Mouse (Mus musculus) right cerebral cortex, postnatal 4 days (tissue): Measurements from ENCODE around the gene Bcar1.

Source experiments
- DNase-seq: peaks from one replicate; pipeline ENCODE4 v3.0.0-alpha.2; 2022

The Bcar1 gene

DNA sequence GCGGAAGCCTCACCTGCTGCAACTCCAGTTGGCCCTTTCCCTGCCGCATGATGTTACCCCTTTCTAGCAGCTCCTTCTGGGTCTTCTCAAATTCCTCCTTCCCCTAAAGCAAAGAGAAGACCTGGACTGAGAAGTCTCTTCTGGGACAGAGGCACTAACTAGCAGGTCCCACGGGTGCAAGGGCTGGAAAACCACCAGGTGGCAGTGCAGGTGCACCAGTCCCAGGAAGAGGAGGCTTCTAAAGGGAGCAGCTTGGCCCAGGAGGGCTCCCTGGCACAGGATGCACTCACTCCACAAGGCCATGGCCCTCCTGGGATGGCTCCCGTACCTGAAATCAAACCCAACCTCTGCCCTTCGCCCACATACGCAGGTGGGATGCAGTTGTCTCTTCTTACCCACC is 31.0 kb downstream of the Bcar1 start:
- DNase-seq = peak; percentile 72

DNA sequence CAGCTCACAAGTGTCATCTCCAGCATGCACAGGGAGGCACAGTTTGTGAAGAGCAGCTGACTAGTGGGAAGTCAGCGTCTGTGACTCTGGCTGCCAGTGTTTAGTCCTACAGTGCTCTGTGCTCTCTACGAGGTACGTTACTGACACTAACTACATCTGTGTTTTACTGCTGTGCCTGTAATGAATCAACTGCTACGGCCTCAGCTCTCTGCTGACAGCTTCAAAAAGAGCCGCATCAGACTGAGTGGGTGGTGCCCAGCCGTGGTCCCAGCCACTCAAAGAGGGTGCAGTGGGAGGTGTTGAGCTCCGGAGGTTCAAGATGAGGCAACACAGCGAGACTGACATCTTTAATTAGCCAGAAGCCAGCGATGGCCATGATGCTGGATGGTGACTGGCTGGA is 31.5 kb downstream of the Bcar1 start:
- DNase-seq = no peak

DNA sequence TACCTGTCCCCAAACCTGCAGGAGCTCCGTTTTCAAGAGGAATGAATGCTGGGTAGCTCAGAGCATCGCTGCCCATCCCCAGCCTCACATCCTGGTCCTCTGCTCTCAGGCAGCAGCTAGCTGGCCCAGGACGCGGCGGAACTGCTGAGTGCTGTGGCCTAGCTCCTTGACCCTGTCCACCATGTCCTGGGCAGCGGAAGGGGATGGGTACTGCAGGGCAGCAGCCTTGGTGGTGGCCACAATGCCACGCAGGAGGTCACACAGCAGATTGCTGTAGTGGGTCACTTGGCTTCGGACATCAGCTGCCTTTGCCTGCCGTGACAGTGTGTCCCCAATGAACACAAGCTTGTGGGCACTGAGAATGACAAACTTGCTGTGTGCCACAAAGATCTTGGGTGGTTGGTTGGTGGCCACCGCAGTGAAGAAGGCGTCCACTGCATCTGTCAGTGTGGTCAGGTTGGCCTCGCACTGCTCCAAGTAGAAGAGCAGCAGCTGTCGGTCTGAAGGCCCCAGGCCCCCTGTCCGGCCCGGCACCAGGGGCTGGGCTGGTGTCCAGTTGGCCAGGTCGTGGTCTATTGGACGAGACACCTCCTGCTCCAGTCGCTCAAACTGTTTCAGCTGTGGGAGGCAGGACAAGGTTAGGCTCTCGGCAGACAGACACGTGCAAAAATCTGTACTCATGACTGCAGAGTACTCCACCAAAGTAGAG is 32.7 kb downstream of the Bcar1 start:
- DNase-seq = no peak

DNA sequence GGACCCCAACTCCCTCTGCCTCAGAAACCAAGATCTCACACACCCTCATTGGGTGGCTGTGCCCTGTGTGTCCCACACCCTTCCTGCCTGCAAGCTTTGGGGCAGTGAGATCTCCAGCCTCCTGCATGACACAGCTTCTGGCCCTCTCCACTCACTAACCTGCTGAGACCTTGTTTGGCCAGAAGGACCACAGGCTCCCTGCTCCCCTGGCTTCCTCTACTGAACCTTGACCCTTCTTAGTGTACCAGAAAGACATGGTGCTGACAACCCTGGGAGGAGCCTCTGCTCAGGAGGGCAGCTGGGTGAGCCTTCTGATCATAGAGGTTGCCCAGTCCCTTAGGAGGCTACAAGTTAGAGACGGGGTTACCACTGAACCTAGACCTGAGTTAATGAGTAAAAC is 34.4 kb downstream of the Bcar1 start:
- DNase-seq = no peak

DNA sequence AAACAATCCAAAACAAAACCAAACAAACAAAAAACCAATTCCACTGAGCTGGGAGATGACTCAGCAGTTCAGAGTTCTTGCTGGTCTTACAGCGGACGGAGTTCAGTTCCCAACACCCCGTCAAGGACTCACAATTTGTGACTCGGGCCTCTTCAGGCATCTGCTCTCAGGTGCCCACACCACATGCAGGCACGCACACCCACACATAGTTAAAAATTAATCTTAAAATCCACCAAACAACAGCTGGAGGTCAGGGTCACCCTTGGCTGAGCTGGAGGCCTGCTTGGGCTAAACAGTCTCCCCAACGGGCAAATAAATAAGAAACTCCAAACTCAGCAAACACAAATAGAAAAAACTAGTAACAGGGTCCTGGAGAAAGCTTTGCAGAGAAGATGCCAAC is 35.3 kb downstream of the Bcar1 start:
- no peak for DNase-seq

DNA sequence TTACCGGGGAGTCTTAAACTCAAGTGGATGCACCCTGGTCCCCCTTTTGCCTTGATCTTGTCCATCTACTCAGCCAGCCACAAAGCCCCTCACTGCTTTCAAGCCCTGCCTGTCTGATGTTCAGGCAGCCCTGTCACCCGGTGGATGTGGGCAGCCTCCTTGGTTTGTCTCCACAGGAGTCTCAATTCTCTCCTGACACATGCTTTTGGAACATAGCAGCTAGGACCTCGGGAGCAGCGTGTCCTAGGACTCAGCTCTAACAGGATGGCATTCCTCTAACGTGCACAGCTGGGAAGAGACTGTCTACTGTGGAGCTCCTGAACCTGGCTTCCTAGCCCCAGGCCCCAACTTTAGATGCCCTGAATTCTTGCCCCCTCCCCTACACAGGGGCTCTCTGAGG is 37.9 kb downstream of the Bcar1 start:
- DNase-seq = no peak

DNA sequence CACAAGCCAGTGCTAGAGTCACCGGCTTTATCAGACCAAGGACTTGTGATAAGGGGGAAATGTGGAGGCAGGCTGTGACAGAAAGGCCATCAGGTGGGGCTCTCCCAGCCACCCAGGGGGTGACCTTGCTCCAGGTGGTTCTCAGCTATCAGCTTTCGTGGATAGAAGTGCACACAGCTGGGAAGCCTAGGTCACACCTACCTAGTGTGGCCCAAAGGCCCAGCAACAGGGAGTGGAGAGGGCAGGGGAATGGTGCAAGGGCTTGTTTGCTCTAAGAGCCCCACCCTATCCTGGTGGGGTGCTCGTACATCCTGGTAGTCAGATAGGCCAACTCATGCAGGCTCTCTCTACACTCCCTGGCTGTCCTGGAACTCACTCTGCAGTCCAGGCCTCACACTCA is 38.4 kb downstream of the Bcar1 start:
- DNase-seq = no peak

DNA sequence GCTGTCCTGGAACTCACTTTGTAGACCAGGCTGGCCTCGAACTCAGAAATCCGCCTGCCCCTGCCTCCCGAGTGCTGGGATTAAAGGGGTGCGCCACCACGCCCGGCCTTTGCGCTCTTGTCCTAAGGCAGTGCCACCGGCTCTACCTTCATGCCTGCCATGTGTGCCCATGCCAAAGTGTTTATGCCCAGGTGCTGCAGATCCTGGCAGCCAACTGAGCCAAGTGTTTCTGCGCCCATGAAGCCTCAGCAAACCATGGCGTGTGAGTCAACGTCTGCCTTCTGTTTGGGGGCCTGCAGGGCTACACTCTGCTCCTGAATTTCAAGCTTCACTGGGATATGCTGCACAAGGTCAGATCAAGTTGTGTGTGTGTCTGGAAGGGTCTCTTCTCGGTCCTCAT is 39.0 kb downstream of the Bcar1 start:
- no peak for DNase-seq

DNA sequence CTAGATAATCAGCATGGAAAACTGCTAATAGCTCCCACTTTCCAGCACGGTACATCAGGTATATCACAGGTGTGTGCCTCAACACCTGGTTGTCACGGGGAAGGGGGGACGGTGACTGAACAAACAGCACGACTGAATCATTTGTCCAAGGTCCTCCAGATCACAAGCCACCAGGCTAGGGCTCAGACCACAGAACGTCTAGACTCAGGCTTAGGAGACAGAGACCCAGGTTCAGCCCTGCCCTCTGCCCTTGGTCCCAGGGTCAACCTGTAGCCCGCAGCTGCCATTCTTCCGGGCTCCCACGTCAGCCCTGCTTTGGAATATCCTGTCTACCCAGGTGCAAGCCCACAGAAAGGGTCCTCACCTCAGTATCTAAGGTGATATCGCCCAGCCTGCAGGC is 42.2 kb downstream of the Bcar1 start:
- no peak for DNase-seq

DNA sequence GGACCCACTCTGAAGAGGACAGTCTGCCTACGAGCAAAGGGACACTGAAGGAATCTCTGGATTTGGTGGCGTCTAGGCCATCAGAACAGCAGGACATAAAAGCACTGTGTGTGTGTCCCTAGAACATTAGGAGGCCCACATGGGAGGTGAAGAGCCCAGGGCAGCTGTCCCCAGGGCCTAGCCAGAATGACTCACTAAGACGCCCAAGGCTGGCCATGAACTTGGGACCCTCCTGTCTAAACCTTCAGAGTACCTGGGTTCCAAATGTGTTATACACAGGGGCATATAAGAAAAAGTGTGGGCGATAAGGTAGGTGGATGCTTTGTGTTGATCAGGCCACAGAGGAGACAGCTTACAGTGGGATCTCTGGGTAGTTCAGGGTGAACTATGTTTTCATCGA is 42.9 kb downstream of the Bcar1 start:
- no peak for DNase-seq

DNA sequence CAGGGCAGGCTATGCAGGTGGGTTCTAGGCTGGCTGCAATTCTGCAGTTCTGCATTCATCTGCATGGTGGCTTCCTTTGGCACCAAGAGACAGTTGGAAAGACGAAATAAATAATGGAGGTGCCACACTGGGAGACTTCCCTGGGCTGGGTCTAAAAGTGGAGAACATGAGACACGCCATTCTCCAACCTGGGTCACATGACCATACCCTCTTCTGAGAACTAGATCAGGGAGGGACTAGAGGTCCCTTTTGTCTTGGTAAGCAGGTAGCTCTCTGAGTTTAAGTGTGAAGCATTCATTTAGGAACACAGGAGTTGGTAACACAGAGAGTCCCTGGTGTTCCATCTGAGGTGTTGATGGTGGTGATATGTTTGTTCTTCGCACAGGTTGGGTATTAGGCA is 43.4 kb downstream of the Bcar1 start:
- no peak for DNase-seq

DNA sequence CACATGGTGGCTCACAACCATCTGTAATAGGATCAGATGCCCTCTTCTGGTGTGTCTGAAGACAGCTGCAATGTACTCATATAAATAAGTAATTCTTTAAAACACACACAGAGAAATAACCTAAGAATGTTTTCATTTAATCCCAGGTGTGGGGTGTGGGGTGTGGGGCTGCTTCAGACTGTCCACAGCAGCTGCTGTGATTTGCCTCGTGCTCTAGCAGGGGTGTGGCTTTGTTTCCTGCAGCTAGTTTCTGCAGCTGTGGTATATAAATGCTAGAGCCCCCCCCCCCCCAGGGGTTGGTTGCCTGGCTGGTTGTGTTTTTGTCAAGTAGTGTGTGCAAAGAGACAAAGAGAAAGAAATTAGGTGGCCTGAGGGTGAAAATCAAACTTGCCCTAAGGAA is 44.6 kb downstream of the Bcar1 start:
- DNase-seq = no peak

DNA sequence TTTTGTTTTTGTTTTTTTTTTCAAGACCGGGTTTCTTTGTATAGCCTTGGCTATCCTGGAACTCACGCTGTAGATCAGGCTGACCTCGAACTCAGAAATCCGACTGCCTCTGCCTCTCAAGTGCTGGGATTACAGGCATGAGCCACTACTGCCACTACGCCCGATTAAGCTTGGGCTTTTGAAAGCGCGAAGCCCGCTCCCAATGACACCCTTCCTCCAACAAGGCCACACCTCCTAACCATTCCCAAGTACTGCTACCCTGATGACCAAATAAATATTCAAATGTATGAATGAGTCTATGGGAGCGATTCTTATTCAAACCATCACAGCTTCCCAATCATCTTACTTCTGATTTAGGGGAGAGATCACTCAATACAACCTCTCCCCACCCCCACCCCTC is 46.0 kb downstream of the Bcar1 start:
- DNase-seq = no peak

DNA sequence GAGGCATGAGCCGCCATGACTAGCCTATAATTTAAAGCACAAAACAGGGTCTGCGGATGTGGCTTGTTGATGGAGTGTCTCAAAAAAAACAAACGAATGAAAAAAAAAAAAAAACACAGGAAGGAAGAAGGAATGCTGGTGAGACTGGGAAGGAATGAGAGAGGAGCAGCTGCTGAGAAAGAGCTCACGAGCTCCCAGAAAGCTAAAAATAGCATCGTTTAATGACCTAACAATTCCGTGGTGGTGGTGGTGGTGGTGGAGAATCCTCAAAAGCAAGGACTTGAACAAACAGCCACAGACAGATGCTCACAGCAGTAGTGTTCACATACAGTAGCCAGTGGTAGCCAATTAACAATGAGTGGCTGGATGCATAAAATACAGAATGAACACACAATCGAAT is 48.2 kb downstream of the Bcar1 start:
- no peak for DNase-seq

DNA sequence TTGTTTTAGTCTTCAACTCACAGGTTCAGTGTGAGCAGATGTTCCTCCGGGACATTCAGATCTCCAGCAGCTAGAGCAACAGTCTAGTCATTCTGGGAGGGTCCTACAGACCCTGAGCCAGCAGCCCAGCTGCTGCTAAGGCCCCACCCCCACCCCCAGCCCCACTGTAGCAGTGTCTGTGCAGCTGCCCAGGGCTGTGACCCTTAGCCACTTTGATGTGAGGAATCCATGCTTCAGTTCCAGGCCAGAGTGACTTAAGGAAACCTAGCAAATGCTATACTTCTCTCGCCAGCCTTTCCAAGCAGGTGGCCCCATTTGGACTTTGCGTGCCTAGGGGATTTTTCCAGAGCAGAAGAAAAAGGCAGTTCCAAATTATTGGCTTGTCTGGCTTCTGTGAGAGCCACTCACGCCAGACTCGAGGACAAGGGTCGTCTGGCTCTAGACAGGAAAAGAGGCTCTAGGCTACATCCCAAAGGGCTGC is 50.3 kb downstream of the Bcar1 start:
- no peak for DNase-seq

DNA sequence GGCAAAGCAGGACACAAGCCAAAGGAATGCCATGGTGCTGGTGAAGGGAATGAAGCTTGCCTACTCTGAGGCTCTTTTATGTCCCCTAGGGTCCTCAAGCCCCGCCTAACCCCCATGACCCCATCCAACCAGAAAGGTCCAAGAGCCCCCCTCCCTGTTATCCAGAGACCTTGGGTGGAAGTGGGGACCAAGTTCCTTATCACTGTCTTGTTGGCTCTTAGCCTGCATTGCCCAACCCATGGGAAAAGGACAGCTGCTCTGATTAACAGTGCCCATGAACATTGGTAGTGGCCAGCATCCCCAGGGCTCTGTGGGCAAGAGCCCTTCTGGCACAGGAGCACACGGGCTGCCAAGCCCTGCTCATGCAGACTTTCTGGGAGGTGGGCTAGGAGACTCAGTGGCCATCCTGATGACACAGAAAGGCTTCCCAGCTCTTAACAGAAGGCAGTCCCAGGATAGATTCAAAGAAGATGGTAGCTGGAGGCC is 52.6 kb downstream of the Bcar1 start, which contains the start of gene Ctrb1:
Gene Ctrb1, minus strand, starts transcription at position 51 of the 486 bp plus-strand sequence.
- DNase-seq = no peak

DNA sequence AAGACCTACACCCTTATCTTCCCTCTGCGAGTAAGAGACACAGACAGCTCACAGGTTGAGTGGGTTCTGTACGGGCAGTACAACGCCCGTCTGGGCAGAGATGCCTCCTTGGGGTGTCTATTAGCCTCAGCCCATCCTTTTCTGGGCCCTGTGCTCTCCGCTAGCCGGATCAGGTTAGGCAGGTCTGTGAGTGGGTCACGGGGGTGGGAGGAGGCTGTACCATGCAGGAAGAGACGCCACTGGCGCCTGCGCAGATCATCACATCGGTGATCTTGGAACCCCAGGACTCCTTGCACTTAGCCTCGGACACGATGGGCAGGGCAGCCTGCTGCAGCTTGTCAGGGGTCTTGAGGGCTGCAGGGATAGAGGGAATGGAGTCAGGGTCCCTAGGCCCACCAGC is 56.7 kb downstream of the Bcar1 start:
- no peak for DNase-seq

DNA sequence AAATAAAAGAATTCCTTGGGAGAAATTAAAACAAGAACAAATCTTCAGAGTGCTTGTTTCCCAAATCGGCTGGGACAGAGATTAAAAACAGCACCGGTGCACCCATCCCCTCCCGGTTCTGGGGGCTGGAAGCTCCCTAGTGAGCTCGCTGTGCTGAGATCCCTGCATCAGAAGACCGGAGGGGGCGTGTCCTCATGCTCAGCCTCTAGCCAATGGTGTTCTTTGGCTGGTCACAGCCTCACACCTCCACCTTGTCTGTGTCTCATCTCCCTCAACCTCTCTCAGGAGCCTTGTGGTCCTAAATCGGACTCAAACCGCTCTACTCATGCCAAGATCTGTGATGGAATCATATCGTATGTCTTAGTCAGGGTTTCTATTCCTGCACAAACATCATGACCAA is 61.1 kb downstream of the Bcar1 start:
- DNase-seq = no peak

DNA sequence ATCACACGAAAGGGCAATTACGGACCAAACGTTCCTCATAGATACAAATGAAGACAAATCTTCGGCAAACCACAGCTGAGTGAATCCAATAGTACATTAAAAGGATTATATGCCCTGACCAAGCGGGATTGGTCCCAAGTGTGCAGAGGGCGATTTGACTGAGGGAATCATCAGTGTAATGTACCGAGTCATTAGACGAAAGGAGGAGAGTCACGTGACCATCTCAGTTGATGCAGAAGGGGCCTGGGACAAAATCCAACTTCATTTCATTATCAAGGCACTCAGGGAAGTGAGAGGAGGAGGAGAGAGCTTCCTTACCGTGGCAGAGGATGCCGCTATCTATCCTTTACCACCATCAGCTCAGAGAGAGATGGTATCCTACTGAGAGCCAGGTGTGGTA is 62.5 kb downstream of the Bcar1 start:
- DNase-seq = no peak

DNA sequence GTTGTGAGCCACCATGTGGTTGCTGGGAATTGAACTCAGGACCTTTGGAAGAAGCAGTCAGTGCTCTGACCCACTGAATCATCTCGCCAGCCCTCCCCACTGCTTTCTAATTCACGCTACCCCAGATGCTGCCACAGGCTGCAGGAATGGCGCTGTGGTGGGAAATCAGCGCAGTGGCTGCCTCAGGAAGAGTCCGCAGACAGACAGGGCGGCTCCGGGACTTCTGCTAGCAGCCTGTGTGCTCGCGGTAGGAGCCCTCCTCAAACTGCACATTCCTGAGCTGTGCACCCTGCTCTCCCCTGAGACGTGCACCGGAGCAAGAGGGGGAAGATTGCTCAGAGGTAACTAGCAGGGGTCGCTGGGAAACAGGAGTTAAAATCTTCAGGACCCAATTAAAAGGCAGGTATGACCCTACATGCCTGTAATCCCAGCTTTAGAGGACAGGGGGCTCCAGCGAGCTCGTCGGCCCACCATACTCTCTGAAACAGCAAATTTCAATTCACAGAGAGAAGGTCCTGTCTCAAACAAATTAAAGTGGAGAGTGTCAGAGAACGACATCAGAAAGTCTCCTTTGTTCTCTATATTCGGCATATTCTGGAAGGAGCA is 63.1 kb downstream of the Bcar1 start:
- no peak for DNase-seq

DNA sequence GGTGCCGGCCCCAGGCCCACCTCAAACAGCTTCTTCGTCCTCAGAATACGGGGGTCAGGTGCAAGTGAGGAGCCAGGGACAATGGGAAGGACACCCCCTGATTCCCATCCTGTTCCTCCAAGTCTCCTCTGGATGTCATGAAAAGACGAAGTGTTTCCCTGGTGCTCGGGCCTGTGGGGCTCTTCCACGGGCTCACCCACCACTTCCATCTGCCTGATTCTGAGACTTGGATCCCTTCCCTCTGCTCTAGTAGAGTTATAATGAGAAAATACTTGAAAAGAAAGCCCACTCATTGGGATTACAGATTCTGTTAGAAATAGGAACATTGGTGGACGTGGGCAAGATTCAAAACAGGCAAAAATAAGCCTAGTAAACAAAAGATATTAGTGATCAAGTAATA is 64.8 kb downstream of the Bcar1 start:
- no peak for DNase-seq

DNA sequence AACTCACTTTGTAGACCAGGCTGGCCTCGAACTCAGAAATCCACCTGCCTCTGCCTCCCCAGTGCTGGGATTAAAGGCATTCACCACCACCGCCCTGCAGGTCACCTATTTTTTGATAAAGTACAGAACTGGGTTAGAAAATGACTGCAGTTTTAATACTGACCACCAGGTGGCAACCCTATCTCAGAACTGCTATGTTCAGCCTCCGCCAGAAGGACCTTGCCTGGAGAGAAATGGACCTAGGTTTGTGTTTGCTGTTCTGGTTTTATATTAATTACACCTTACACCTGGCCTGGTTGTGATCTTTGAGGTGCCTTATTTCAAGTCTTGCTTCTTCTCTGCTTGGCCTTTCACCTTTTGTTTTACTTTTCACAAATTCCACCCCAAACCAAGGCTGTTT is 65.5 kb downstream of the Bcar1 start:
- DNase-seq = peak; percentile 49

DNA sequence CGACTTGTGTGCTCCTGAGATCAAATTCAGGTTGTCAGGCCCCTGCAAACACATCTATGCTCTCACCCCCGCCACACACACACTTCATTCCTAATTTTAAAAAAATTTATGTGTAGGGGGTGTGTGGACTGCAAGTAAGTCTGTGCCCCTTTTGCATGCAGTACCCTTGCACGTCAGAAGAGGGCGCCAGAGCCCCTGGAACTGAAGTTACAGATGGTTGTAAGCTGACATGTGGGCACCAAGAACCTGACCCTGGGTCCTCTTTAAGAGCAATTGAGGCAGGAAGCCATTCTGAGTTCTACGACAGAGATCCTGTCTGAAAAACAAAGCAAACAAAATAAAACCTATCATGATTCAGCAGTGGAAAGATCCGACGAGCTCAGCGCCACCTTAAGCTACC is 67.4 kb downstream of the Bcar1 start:
- DNase-seq = peak; percentile 14

DNA sequence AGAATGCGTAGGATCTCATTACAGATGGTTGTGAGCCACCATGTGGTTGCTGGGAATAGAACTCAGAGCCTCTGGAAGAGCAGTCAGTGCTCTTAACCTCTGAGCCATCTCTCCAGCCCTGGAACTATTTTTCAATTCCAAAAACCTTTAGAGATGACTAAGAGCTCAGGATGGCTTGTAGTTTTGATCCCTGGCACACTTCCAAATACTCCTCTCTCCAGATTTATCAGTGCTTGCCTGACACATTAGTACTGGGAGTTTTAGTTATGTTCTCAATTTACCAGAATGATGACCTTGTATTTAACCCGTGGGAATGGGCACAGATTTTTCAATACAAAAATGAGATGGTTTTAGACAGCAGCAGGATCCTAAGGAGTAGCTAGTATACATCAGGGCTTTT is 76.9 kb downstream of the Bcar1 start:
- no peak for DNase-seq

DNA sequence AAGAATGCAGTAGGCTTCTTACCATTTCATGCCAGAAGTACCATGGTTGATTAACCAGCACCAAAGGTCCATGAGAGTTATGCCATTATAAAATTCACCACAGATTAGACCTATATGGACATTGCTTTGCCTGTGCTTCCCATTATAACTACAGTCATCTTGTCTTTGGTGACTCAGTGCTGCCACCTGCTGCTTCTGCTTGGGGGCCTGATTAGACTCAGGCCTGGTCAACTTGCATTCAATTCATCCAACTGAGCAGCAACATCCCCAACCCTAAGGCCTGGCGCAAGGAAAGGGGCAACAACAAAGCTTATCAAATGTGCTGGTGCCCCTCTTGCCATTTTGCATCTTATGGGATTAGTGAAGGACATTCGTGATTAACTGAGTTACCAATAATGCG is 81.1 kb downstream of the Bcar1 start:
- peak; percentile 77 for DNase-seq
